Comparison of ENCODE assay signal across 9 mouse cellular contexts in the genomic region with DNA sequence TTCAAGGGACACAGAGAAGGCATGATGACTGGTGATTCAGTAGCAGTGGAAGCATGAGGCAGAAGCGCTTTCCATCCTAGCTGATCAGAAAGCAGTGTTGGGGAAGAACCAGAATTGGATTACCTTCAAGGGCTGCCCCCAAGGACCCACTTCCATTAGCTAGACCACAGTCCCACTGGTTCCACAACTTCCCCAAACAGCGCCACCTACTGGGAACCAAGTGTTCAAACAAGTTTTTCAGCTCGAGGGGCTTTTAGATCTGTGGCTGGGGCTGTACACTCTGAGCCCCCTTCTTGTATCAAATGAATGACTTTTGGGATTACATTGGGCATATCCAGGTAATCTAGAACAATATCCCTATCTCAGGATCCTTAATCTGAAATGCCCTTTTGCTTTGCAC. TPM values are rescaled to one million over a fixed set of nuclear protein-coding genes. Genes with fewer than 3 reads are reported as not detected.
DNase-seq lines count a peak whose midpoint lies in the region; ATAC-seq and TF ChIP-seq lines count a peak whose summit lies in the region.
"Had no signal": no experiment of that assay in that cellular context is flagged by ENCODE, and none has a peak within 500 bp of the region (broad histone marks: within the 10 kb centered on the region; RNA-seq: fewer than 3 reads in every experiment).

No protein-coding gene starts in this region.

- intact Hi-C loops in gastrocnemius, adult 2 months (cut with DNase I), result loop anchor here (2.0 to 10.0 kb wide), 2 partner anchors 15 to 159 kb away; a partner anchor contains a TSS
- intact Hi-C loops in gastrocnemius, postnatal 36 days (cut with DNase I), result loop anchor here (5.0 kb wide), 1 partner anchor 71 kb away; no protein-coding TSS in a partner anchor

- no peak overlapping the region for H3K9ac ChIP-seq in midbrain, embryonic 11.5 days (ENCODE audit: low read length)
- no peak overlapping the region for H3K9ac ChIP-seq in midbrain, embryonic 15.5 days
- H3K9ac ChIP-seq in lung, postnatal 0 days (replicated peaks; ENCODE audit: low read depth), result no peak overlapping the region
- H3K9ac ChIP-seq: limb, embryonic 12.5 days had no signal

- H3K4me2 ChIP-seq in midbrain, embryonic 11.5 days, result no peak overlapping the region
- H3K4me2 ChIP-seq in midbrain, embryonic 15.5 days, result no peak overlapping the region
- no peak overlapping the region for H3K4me2 ChIP-seq in lung, postnatal 0 days (replicated peaks; ENCODE audit: low read depth, low read length)
- H3K4me2 ChIP-seq: limb, embryonic 12.5 days had no signal

- no peaks in the 10 kb centered on the region for H3K9me3 ChIP-seq in midbrain, embryonic 11.5 days (ENCODE audit: control insufficient read depth, low read length)
- H3K9me3 ChIP-seq in midbrain, embryonic 15.5 days, result no peaks in the 10 kb centered on the region
- no peaks in the 10 kb centered on the region for H3K9me3 ChIP-seq in lung, postnatal 0 days (ENCODE audit: low read length)
- H3K9me3 ChIP-seq: limb, embryonic 12.5 days had no signal

- no peaks in the 10 kb centered on the region; the same call in 1 of the 2 replicates for H3K36me3 ChIP-seq in midbrain, embryonic 11.5 days (ENCODE audit: control insufficient read depth, insufficient read depth, low read length)
- no peaks in the 10 kb centered on the region for H3K36me3 ChIP-seq in midbrain, embryonic 15.5 days (replicated peaks)
- peaks cover 16% of the 10 kb centered on the region; the same call in 1 of the 2 replicates for H3K36me3 ChIP-seq in lung, postnatal 0 days (ENCODE audit: insufficient read depth, low read length)

- peaks cover 7% of the 10 kb centered on the region for H3K4me1 ChIP-seq in midbrain, embryonic 11.5 days (ENCODE audit: control insufficient read depth, insufficient read depth, low read length)
- H3K4me1 ChIP-seq in midbrain, embryonic 15.5 days, result peaks cover 8% of the 10 kb centered on the region
- peaks cover 2% of the 10 kb centered on the region for H3K4me1 ChIP-seq in bone marrow macrophage, adult 2 months (ENCODE audit: control insufficient read depth, insufficient read depth, low read length)
- H3K4me1 ChIP-seq in lung, postnatal 0 days (ENCODE audit: insufficient read depth, low read depth, low read length), result peaks cover 3% of the 10 kb centered on the region; the same call in 1 of the 2 replicates

- H3K27ac ChIP-seq in gastrocnemius, adult 2 months, result no peak overlapping the region
- H3K27ac ChIP-seq in midbrain, embryonic 11.5 days (ENCODE audit: low read depth, low read length), result no peak overlapping the region
- H3K27ac ChIP-seq in midbrain, embryonic 15.5 days, result no peak overlapping the region
- H3K27ac ChIP-seq in bone marrow macrophage, adult 2 months (ENCODE audit: insufficient read depth, low read depth, low read length), result no peak overlapping the region
- H3K27ac ChIP-seq in lung, postnatal 0 days (ENCODE audit: low read length), result no peak overlapping the region
- H3K27ac ChIP-seq: limb, embryonic 12.5 days had no signal

- peak; percentile 76 for TF ChIP-seq CTCF in gastrocnemius, adult 2 months (IDR thresholded peaks at IDR 0.05)
- TF ChIP-seq CTCF in bone marrow macrophage, adult 2 months (IDR thresholded peaks at IDR 0.05; ENCODE audit: low read depth, low read length), result peak; percentile 91
- TF ChIP-seq CTCF in lung, postnatal 0 days (IDR thresholded peaks at IDR 0.05), result peak; percentile 78

- TF ChIP-seq EP300 in lung, postnatal 0 days (IDR thresholded peaks at IDR 0.05), result no peak

- ATAC-seq in midbrain, embryonic 11.5 days (ENCODE audit: low FRiP score), result no peak
- ATAC-seq in midbrain, embryonic 15.5 days (replicated peaks), result no peak
- ATAC-seq in lung, postnatal 0 days, result no peak
- no peak for ATAC-seq in activated CD4-positive, CD25-positive, alpha-beta regulatory T cell, adult 4 months

- DNase-seq in gastrocnemius, adult 2 months, result peak; percentile 48
- DNase-seq in gastrocnemius, postnatal 36 days, result no peak
- peak; percentile 91 for DNase-seq in midbrain, embryonic 11.5 days (ENCODE audit: low spot score, missing footprints)
- DNase-seq in lung, postnatal 0 days (ENCODE audit: low spot score), result peak; percentile 54
- no peak for DNase-seq in Muller cell, postnatal 12 days (ENCODE audit: inconsistent ontology term)

- WGBS in midbrain, embryonic 11.5 days, result 24% methylated on average over 3 of the region's 3 CpGs
- 44% methylated on average over 3 of the region's 3 CpGs for WGBS in midbrain, embryonic 15.5 days
- 35% methylated on average over 3 of the region's 3 CpGs for WGBS in lung, postnatal 0 days

- no peak overlapping the region for H3K4me3 ChIP-seq in gastrocnemius, adult 2 months
- no peak overlapping the region for H3K4me3 ChIP-seq in midbrain, embryonic 11.5 days (ENCODE audit: low read depth, low read length)
- H3K4me3 ChIP-seq in midbrain, embryonic 15.5 days, result no peak overlapping the region
- no peak overlapping the region for H3K4me3 ChIP-seq in bone marrow macrophage, adult 2 months (ENCODE audit: insufficient read depth, low read length)
- H3K4me3 ChIP-seq in lung, postnatal 0 days (ENCODE audit: low read depth, low read length), result no peak overlapping the region
- H3K4me3 ChIP-seq: limb, embryonic 12.5 days had no signal

- H3K27me3 ChIP-seq in midbrain, embryonic 11.5 days (ENCODE audit: control insufficient read depth, insufficient read depth, low read length), result no peaks in the 10 kb centered on the region
- no peaks in the 10 kb centered on the region for H3K27me3 ChIP-seq in midbrain, embryonic 15.5 days (replicated peaks)
- H3K27me3 ChIP-seq in lung, postnatal 0 days (replicated peaks; ENCODE audit: insufficient read depth, low read length), result no peaks in the 10 kb centered on the region
- H3K27me3 ChIP-seq: limb, embryonic 12.5 days had no signal

- TF ChIP-seq POLR2A in bone marrow macrophage, adult 2 months (IDR thresholded peaks at IDR 0.05; ENCODE audit: borderline replicate concordance, low read depth, low read length), result no peak

RNA-seq across cellular contexts. Expression of a gene that starts 5.9 kb away (rescaled TPM):
- total RNA-seq in gastrocnemius, adult 2 months (2021), result 10 to 100 TPM; 19.8 to 22.9 TPM
- 10 to 100 TPM; 16.1 to 19.7 TPM for total RNA-seq in gastrocnemius, postnatal 36 days (2021)
- 53.9 and 63.3 TPM in 2 replicates for polyA plus RNA-seq in midbrain, embryonic 11.5 days (2014; fragmentation: Nextera tagmentation; extraction: Ambion mirVana)
- polyA plus RNA-seq in midbrain, embryonic 15.5 days (2015; fragmentation: Nextera tagmentation; extraction: Ambion mirVana), result 49.0 and 50.9 TPM in 2 replicates
- 34.8 and 37.9 TPM in 2 replicates for polyA plus RNA-seq in bone marrow macrophage, adult 2 months (2012; ENCODE audit: insufficient read depth, insufficient read length, missing spikeins)
- 38.6 and 41.2 TPM in 2 replicates for polyA plus RNA-seq in lung, postnatal 0 days (2015; fragmentation: Nextera tagmentation; extraction: Ambion mirVana)
- 10 to 100 TPM; 45.6 to 59.3 TPM for polyA plus RNA-seq in activated CD4-positive, CD25-positive, alpha-beta regulatory T cell, adult 4 months (2017; shearing (Covaris generic))

RNA-seq across cellular contexts. Expression of a gene that starts 45.2 kb away (rescaled TPM):
- 10 to 100 TPM; 31.5 to 41.1 TPM for total RNA-seq in gastrocnemius, adult 2 months (2021)
- total RNA-seq in gastrocnemius, postnatal 36 days (2021), result 10 to 100 TPM; 28.4 to 32.1 TPM
- polyA plus RNA-seq in midbrain, embryonic 11.5 days (2014; fragmentation: Nextera tagmentation; extraction: Ambion mirVana), result 43.3 and 46.4 TPM in 2 replicates
- polyA plus RNA-seq in midbrain, embryonic 15.5 days (2015; fragmentation: Nextera tagmentation; extraction: Ambion mirVana), result 11.4 and 13.9 TPM in 2 replicates
- 35.2 and 36.1 TPM in 2 replicates for polyA plus RNA-seq in bone marrow macrophage, adult 2 months (2012; ENCODE audit: insufficient read depth, insufficient read length, missing spikeins)
- 56.3 and 61.9 TPM in 2 replicates for polyA plus RNA-seq in lung, postnatal 0 days (2015; fragmentation: Nextera tagmentation; extraction: Ambion mirVana)
- 10 to 100 TPM; 31.3 to 38.7 TPM for polyA plus RNA-seq in activated CD4-positive, CD25-positive, alpha-beta regulatory T cell, adult 4 months (2017; shearing (Covaris generic))

Comparison
In these comparisons a context has a peak if more than half of its experiments do, and no peak if none do; other contexts are left out.
1. DNase-seq: peak in gastrocnemius, adult 2 months (single experiment), midbrain, embryonic 11.5 days (single experiment) and lung, postnatal 0 days (single experiment); none in gastrocnemius, postnatal 36 days (0 of 2) and Muller cell, postnatal 12 days (single experiment).
2. Peak in every context shown above with its lines, with median percentiles within 50 percentile points of each other: CTCF ChIP-seq.